Mouse (Mus musculus) brain, embryonic 14.5 days (tissue): ENCODE results near the gene Ccdc182. TPM values are rescaled to one million over a fixed set of nuclear protein-coding genes. Genes with fewer than 3 reads are reported as not detected.
A peak's percentile ranks its signal among the peaks of the same experiment; 100 is the strongest.

ENCODE experiments used
- DNase-seq: peaks from one replicate; pipeline ENCODE4 v3.0.0-alpha.2; 2011; ENCODE audit warnings: low read depth
- CTCF ChIP-seq: fragments of 200-500 bp; IDR thresholded peaks from 2 replicates; pipeline ENCODE4 v1.5.1; 2012; ENCODE audit warnings: inconsistent platforms, mild to moderate bottlenecking, moderate library complexity, borderline replicate concordance; ENCODE audit not compliant: insufficient read depth, insufficient read length; ENCODE audit errors: extremely low read depth
- POLR2A ChIP-seq: fragments of 200-500 bp; IDR thresholded peaks from 2 replicates; pipeline ENCODE4 v1.6.1; 2012; ENCODE audit warnings: mild to moderate bottlenecking, inconsistent platforms, borderline replicate concordance; ENCODE audit not compliant: poor library complexity, insufficient read depth, insufficient read length, severe bottlenecking; ENCODE audit errors: extremely low read depth
- polyA plus RNA-seq: library from polyadenylated mRNA; depleted of rRNA; stranded (reverse); fragments of >200 nt; gene quantifications from 2 replicates; pipeline ENCODE4 v1.2.3, GENCODE M21; 2012

The Ccdc182 gene
- polyA plus RNA-seq, 1 experiment = 0.30 TPM

GRCm38 (mm10) chr11:88309059-88309700 lies 15.3 kb downstream of the Ccdc182 start:
- no peak for TF ChIP-seq CTCF
- peak; percentile 80 for DNase-seq

GRCm38 (mm10) chr11:88310773-88311172 lies 16.9 kb downstream of the Ccdc182 start:
- DNase-seq = no peak
- TF ChIP-seq POLR2A (no peak), CTCF (no peak)

- TF ChIP-seq CTCF = no peak
- no peak for TF ChIP-seq POLR2A
- DNase-seq = no peak
Observed at GRCm38 (mm10) chr11:88311606-88312005, 17.7 kb downstream of the Ccdc182 start.

GRCm38 (mm10) chr11:88313512-88313911 lies 19.7 kb downstream of the Ccdc182 start:
- DNase-seq = no peak
- TF ChIP-seq POLR2A (no peak), CTCF (no peak)

GRCm38 (mm10) chr11:88314471-88314870 lies 20.6 kb downstream of the Ccdc182 start:
- no peak for DNase-seq
- TF ChIP-seq CTCF (no peak), POLR2A (no peak)

GRCm38 (mm10) chr11:88315393-88315792 lies 21.5 kb downstream of the Ccdc182 start:
- TF ChIP-seq POLR2A = no peak
- no peak for TF ChIP-seq CTCF
- no peak for DNase-seq

- TF ChIP-seq POLR2A = no peak
- TF ChIP-seq CTCF = no peak
- no peak for DNase-seq
Observed at GRCm38 (mm10) chr11:88318850-88319249, 25.0 kb downstream of the Ccdc182 start.

GRCm38 (mm10) chr11:88327016-88327415 lies 33.2 kb downstream of the Ccdc182 start:
- peak; percentile 35 for DNase-seq
- TF ChIP-seq CTCF (no peak), POLR2A (no peak)

- no peak for TF ChIP-seq POLR2A
- TF ChIP-seq CTCF = no peak
- peak; percentile 92 for DNase-seq
Observed at GRCm38 (mm10) chr11:88328813-88329595, 35.1 kb downstream of the Ccdc182 start.

GRCm38 (mm10) chr11:88330799-88331198 lies 36.9 kb downstream of the Ccdc182 start:
- peak; percentile 92 for DNase-seq
- no peak for TF ChIP-seq CTCF
- TF ChIP-seq POLR2A = no peak

- no peak for DNase-seq
- TF ChIP-seq CTCF (no peak), POLR2A (no peak)
Observed at GRCm38 (mm10) chr11:88331722-88332121, 37.9 kb downstream of the Ccdc182 start.
